Mouse (Mus musculus) heart, postnatal 10 days (tissue): ENCODE measurements around the gene Grhpr. TPM values are rescaled to one million over a fixed set of nuclear protein-coding genes. Genes with fewer than 3 reads are reported as not detected.
"Not testable (repeated sequence)": the region's sequence is repeated elsewhere in the genome, so short reads cannot be mapped to it uniquely, and the experiment has no call there.

Experiments
- DNase-seq, 2 experiments: peaks; one replicate each; pipeline ENCODE4 v3.0.0; 2021
- intact Hi-C: fragments of 180-260 bp; cut with DNase I; formaldehyde crosslinking; loops from one replicate; pipeline ENCODE4 v1.15.1; 2025
- total RNA-seq, 2 experiments: library from RNA; stranded (reverse); gene quantifications; 2 replicates each; pipeline ENCODE4 v1.2.3; 2021

Grhpr gene
- total RNA-seq, 2 experiments from 2014 or later: 43.0 to 47.7 TPM

- intact Hi-C loops: loop anchor here (1.0 to 10.0 kb wide), 2 partner anchors 73 to 842 kb away; no protein-coding TSS in a partner anchor
- peak; percentile 100 for DNase-seq
Measured at GRCm38 (mm10) chr4:45012105-45012975, 31.1 kb downstream of the Grhpr start, which contains the start of gene Zbtb5. TSS of gene Zbtb5 (minus strand) at chr4:45012412.

- DNase-seq: no peak
- intact Hi-C loops: loop anchor here (10.0 kb wide), 1 partner anchor 842 kb away; no protein-coding TSS in a partner anchor
Measured at GRCm38 (mm10) chr4:45013031-45013431, 31.8 kb downstream of the Grhpr start.

GRCm38 (mm10) chr4:45013537-45013936 is 32.3 kb downstream of the Grhpr start:
- intact Hi-C loops: loop anchor here (10.0 kb wide), 1 partner anchor 841 kb away; no protein-coding TSS in a partner anchor
- no peak for DNase-seq

GRCm38 (mm10) chr4:45015615-45016014 is 34.4 kb downstream of the Grhpr start:
- DNase-seq: peak; percentile 72 to 87
- intact Hi-C loops: loop anchor here (1.0 to 10.0 kb wide), 7 partner anchors 92 to 1122 kb away; partner anchors contain the start of genes Ncbp1, Shb, Tomm5 and Tstd2

- intact Hi-C loops: loop anchor here (5.0 to 10.0 kb wide), 6 partner anchors 89 to 1119 kb away; partner anchors contain the start of genes Ncbp1, Shb, Tomm5 and Tstd2
Measured at GRCm38 (mm10) chr4:45018452-45018980, 37.3 kb downstream of the Grhpr start, which contains the start of gene Polr1e. TSS of gene Polr1e (plus strand) at chr4:45018583.

GRCm38 (mm10) chr4:45019009-45019408 is 37.8 kb downstream of the Grhpr start:
- no peak for DNase-seq
- intact Hi-C loops: loop anchor here (5.0 to 10.0 kb wide), 6 partner anchors 88 to 1118 kb away; partner anchors contain the start of genes Ncbp1, Shb, Tomm5 and Tstd2

More at GRCm38 (mm10) chr4:45018452-45018980, 37.3 kb downstream of the Grhpr start, which contains the start of gene Polr1e:
- DNase-seq: peak; percentile 94 to 97

- DNase-seq: no peak
- intact Hi-C loops: no loop called here
Measured at GRCm38 (mm10) chr4:45026459-45026858, 45.3 kb downstream of the Grhpr start.

GRCm38 (mm10) chr4:45032586-45032985 is 51.4 kb downstream of the Grhpr start:
- DNase-seq: peak; percentile 57 to 68
- intact Hi-C loops: no loop called here

GRCm38 (mm10) chr4:45034693-45035628 is 53.8 kb downstream of the Grhpr start:
- peak; percentile 37 to 43 for DNase-seq
- intact Hi-C loops: no loop called here

- intact Hi-C loops: loop anchor here (2.0 kb wide), 1 partner anchor 15 kb away; no protein-coding TSS in a partner anchor
- DNase-seq: no peak
Measured at GRCm38 (mm10) chr4:45036048-45036447, 54.9 kb downstream of the Grhpr start.

GRCm38 (mm10) chr4:45036571-45036970 is 55.4 kb downstream of the Grhpr start:
- intact Hi-C loops: loop anchor here (2.0 kb wide), 1 partner anchor 16 kb away; no protein-coding TSS in a partner anchor
- no peak for DNase-seq

- intact Hi-C loops: loop anchor here (2.0 kb wide), 1 partner anchor 17 kb away; no protein-coding TSS in a partner anchor
- peak; percentile 79 to 85 for DNase-seq
Measured at GRCm38 (mm10) chr4:45037455-45038410, 56.5 kb downstream of the Grhpr start.

GRCm38 (mm10) chr4:45038879-45039278 is 57.7 kb downstream of the Grhpr start:
- peak; percentile 41 to 47 for DNase-seq
- intact Hi-C loops: not testable (repeated sequence)

GRCm38 (mm10) chr4:45039546-45039945 is 58.4 kb downstream of the Grhpr start:
- intact Hi-C loops: not testable (repeated sequence)

More at GRCm38 (mm10) chr4:45039546-45039945, 58.4 kb downstream of the Grhpr start:
- not testable (repeated sequence) for DNase-seq
